Mouse (Mus musculus): Measurements from ENCODE around the gene Npw. TPM values are rescaled to one million over a fixed set of nuclear protein-coding genes. Genes with fewer than 3 reads are reported as not detected.

The Npw gene
- polyA plus RNA-seq, 1 experiment, result 0.50 TPM

GRCm38 (mm10) chr17:24644875-24645721, 13.2 kb downstream of the Npw start:
- TF ChIP-seq CTCF (IDR thresholded peaks at IDR 0.05; ENCODE audit: extremely low read depth, insufficient read depth, low read length) (no peak), POLR2A (IDR thresholded peaks at IDR 0.05; ENCODE audit: extremely low read depth, insufficient read depth, low read length) (no peak)
- Histone ChIP-seq H3K4me1 (ENCODE audit: control insufficient read depth, insufficient read depth, low read length) (peaks cover 2% of the 10 kb centered on the region; the same call in 1 of the 2 replicates), H3K4me3 (ENCODE audit: insufficient read depth, low read length) (no peak overlapping the region), H3K27ac (ENCODE audit: insufficient read depth, low read length) (peak overlapping the region; percentile 86)

DNA sequence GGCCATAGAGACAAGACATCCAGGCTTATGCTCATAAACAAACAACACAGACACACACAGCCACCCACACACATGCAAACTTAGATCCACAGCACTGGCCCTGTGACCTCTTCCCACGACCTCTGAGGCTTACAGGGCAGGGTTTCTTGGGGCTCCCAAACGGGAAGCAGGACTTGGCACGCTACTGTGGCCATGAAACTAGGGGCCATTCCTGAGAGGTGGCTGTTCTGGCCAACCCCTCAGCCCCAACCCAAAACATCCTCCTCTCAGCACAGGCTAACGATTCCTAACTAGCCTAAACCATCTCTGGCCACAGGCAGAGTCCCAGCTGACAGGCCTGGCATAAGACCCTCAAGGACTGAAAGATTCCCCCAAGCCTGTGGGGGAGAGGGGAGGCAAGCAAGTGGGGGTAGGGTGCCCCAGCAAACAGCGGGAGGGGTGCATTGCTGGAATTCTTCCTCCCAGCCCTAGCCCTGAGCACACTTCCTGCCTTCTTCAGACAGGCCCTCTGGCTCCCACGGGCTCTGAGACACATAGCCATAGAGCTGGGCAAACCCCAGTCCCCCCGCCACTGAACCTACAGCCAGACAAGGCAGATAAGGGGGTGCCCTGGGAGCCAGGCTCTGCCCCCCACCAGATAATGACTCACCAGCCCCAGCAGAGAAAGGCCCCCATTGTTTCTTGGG, 14.1 kb downstream of the Npw start:
- peak overlapping the region; percentile 86 for H3K27ac ChIP-seq (ENCODE audit: insufficient read depth, low read length)

GRCm38 (mm10) chr17:24642791-24643343, 15.4 kb downstream of the Npw start:
- H3K4me1 ChIP-seq (ENCODE audit: control insufficient read depth, insufficient read depth, low read length), result no peaks in the 10 kb centered on the region
- H3K4me3 ChIP-seq (ENCODE audit: insufficient read depth, low read length), result no peak overlapping the region
- H3K27ac ChIP-seq (ENCODE audit: insufficient read depth, low read length), result 0 out of 2 replicates have a peak overlapping the region, but pooled peaks have one; percentile 86
- no peak for TF ChIP-seq POLR2A (IDR thresholded peaks at IDR 0.05; ENCODE audit: extremely low read depth, insufficient read depth, low read length)
- no peak for TF ChIP-seq CTCF (IDR thresholded peaks at IDR 0.05; ENCODE audit: extremely low read depth, insufficient read depth, low read length)

More for the DNA sequence above, 14.1 kb downstream of the Npw start:
- no peak overlapping the region for H3K4me3 ChIP-seq (ENCODE audit: insufficient read depth, low read length)
- no peaks in the 10 kb centered on the region for H3K4me1 ChIP-seq (ENCODE audit: control insufficient read depth, insufficient read depth, low read length)
- TF ChIP-seq POLR2A (IDR thresholded peaks at IDR 0.05; ENCODE audit: extremely low read depth, insufficient read depth, low read length), result no peak

DNA sequence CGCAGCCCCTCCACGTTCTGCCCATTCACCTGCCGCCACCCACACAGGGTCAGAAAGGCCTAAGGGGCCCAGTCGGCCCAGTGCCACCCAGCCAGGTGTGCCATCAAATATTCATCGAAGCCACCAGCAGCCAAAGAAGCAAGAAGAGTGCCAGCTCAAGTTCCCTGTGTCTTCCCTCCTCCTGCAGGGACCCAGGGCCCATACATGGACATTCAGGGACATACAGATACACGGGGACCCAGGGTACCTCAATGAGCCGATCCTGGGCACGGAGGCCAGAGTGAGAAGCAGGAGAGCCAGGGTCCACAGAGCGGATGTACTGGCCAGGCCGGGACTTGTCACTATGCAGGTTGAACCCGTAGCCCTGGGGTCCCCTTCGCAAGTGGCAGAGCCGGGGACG, 16.3 kb downstream of the Npw start:
- H3K4me1 ChIP-seq (ENCODE audit: control insufficient read depth, insufficient read depth, low read length), result no peaks in the 10 kb centered on the region
- TF ChIP-seq CTCF (IDR thresholded peaks at IDR 0.05; ENCODE audit: extremely low read depth, insufficient read depth, low read length) (no peak), POLR2A (IDR thresholded peaks at IDR 0.05; ENCODE audit: extremely low read depth, insufficient read depth, low read length) (no peak)

DNA sequence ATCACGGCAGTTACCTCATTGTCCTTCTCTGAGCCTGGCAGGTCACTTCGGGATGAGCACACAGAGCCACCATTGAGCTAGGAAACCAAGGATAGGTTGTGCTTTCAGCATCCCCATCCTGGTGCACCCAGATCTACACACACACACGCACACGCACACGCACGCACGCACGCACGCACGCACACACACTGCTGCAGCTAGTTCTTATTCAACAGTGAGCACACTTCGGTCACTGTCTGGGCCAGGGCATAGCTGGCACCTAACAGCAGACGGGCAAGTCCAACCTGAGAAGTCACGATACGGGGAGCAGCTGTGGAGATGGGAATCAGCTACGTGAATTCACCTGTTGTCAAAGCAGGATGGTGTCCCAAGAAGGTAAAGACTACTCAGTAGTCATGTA, 17.7 kb downstream of the Npw start:
- Histone ChIP-seq H3K27ac (ENCODE audit: insufficient read depth, low read length) (no peak overlapping the region), H3K4me3 (ENCODE audit: insufficient read depth, low read length) (no peak overlapping the region), H3K4me1 (ENCODE audit: control insufficient read depth, insufficient read depth, low read length) (no peaks in the 10 kb centered on the region)
- no peak for TF ChIP-seq POLR2A (IDR thresholded peaks at IDR 0.05; ENCODE audit: extremely low read depth, insufficient read depth, low read length)
- no peak for TF ChIP-seq CTCF (IDR thresholded peaks at IDR 0.05; ENCODE audit: extremely low read depth, insufficient read depth, low read length)

More for the DNA sequence above, 16.3 kb downstream of the Npw start:
- H3K27ac ChIP-seq (ENCODE audit: insufficient read depth, low read length), result no peak overlapping the region
- H3K4me3 ChIP-seq (ENCODE audit: insufficient read depth, low read length), result no peak overlapping the region

GRCm38 (mm10) chr17:24640119-24640518, 18.1 kb downstream of the Npw start:
- no peak overlapping the region for H3K4me3 ChIP-seq (ENCODE audit: insufficient read depth, low read length)
- TF ChIP-seq POLR2A (IDR thresholded peaks at IDR 0.05; ENCODE audit: extremely low read depth, insufficient read depth, low read length), result no peak
- TF ChIP-seq CTCF (IDR thresholded peaks at IDR 0.05; ENCODE audit: extremely low read depth, insufficient read depth, low read length), result no peak
- H3K27ac ChIP-seq (ENCODE audit: insufficient read depth, low read length), result no peak overlapping the region
- 0 out of 2 replicates have a peak, but pooled peaks cover 1% of the 10 kb centered on the region for H3K4me1 ChIP-seq (ENCODE audit: control insufficient read depth, insufficient read depth, low read length)

DNA sequence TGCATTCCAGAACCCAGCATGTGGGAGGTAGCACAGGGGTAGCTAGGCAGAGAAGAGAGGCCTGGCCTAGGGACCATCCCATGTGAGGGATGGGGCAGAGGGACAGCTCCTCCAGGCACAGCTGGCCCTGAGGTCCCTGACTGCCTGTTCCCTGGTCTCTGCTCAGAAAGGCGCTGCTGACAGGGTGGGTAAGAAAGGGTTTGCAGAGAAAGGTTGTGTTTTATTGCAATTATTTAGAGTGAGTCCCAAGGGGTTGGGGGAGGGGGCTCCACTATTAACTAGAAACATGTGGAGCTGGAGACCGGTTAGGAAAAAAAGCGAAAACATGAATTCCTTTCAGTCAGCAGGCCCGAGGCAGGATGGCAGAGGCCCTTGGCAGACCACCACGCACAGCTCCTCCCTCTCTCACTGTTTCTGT, 18.7 kb downstream of the Npw start:
- Histone ChIP-seq H3K4me1 (ENCODE audit: control insufficient read depth, insufficient read depth, low read length) (0 out of 2 replicates have a peak, but pooled peaks cover 1% of the 10 kb centered on the region), H3K27ac (ENCODE audit: insufficient read depth, low read length) (no peak overlapping the region), H3K4me3 (ENCODE audit: insufficient read depth, low read length) (no peak overlapping the region)
- no peak for TF ChIP-seq CTCF (IDR thresholded peaks at IDR 0.05; ENCODE audit: extremely low read depth, insufficient read depth, low read length)
- TF ChIP-seq POLR2A (IDR thresholded peaks at IDR 0.05; ENCODE audit: extremely low read depth, insufficient read depth, low read length), result no peak

- TF ChIP-seq POLR2A (IDR thresholded peaks at IDR 0.05; ENCODE audit: extremely low read depth, insufficient read depth, low read length), result no peak
- no peak for TF ChIP-seq CTCF (IDR thresholded peaks at IDR 0.05; ENCODE audit: extremely low read depth, insufficient read depth, low read length)
- H3K27ac ChIP-seq (ENCODE audit: insufficient read depth, low read length), result no peak overlapping the region
- no peak overlapping the region for H3K4me3 ChIP-seq (ENCODE audit: insufficient read depth, low read length)
- 0 out of 2 replicates have a peak, but pooled peaks cover 1% of the 10 kb centered on the region for H3K4me1 ChIP-seq (ENCODE audit: control insufficient read depth, insufficient read depth, low read length)
Observed at GRCm38 (mm10) chr17:24638840-24639239, 19.4 kb downstream of the Npw start.

DNA sequence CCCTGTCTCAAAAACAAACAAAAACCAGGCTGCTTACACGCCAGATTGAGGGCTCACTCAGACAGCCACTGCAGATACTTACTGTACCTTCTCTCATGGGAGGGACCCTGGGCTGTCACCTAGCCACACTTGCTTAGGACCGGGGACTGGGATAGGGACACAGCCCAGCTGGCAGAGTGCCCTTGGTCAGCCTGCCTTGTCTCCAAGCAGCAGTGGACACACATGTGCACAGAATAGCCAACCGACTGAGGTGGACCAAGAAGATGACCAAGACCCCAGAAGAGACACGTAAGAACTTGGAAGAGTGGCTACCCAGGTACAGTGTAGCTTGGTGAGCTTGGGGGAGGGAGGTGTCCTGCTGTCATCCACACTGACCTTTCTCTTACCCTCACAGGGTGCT, 20.0 kb downstream of the Npw start:
- H3K4me3 ChIP-seq (ENCODE audit: insufficient read depth, low read length), result no peak overlapping the region
- H3K27ac ChIP-seq (ENCODE audit: insufficient read depth, low read length), result no peak overlapping the region
- no peak for TF ChIP-seq POLR2A (IDR thresholded peaks at IDR 0.05; ENCODE audit: extremely low read depth, insufficient read depth, low read length)
- no peak for TF ChIP-seq CTCF (IDR thresholded peaks at IDR 0.05; ENCODE audit: extremely low read depth, insufficient read depth, low read length)
- 0 out of 2 replicates have a peak, but pooled peaks cover 2% of the 10 kb centered on the region for H3K4me1 ChIP-seq (ENCODE audit: control insufficient read depth, insufficient read depth, low read length)

Measured in cortical plate, adult 2 months (tissue).